Mouse (Mus musculus) CD8-positive naive resting alpha-beta T cell, adult 2 months (primary cell): ENCODE data around the gene St6galnac3.
"Not testable (repeated sequence)": the region's sequence is repeated elsewhere in the genome, so short reads cannot be mapped to it uniquely, and the experiment has no call there.

Source experiments
- DNase-seq, 2 experiments: peaks; one replicate each; pipeline ENCODE4 v3.0.0; 2022; ENCODE audit warnings: low read depth in 2 of 2, low spot score in 2 of 2

The St6galnac3 gene

GRCm38 (mm10) chr3:153724701-153725668, at the start of gene St6galnac3:
St6galnac3 (minus strand) TSS chr3:153725174.
- peak; percentile 58 to 74 for DNase-seq

- no peak for DNase-seq
Observed at GRCm38 (mm10) chr3:153774568-153774967, 49.6 kb upstream of the St6galnac3 start.

GRCm38 (mm10) chr3:153771479-153771878, 46.5 kb upstream of the St6galnac3 start:
- DNase-seq = no peak

- no peak for DNase-seq
Observed at GRCm38 (mm10) chr3:153770573-153770972, 45.6 kb upstream of the St6galnac3 start.

GRCm38 (mm10) chr3:153769220-153769619, 44.2 kb upstream of the St6galnac3 start:
- DNase-seq = no peak

- peak in 1 of 2 experiments; percentile 0 for DNase-seq
Observed at GRCm38 (mm10) chr3:153765171-153765570, 40.2 kb upstream of the St6galnac3 start.

- peak in 1 of 2 experiments; percentile 12 for DNase-seq
Observed at GRCm38 (mm10) chr3:153764760-153765159, 39.8 kb upstream of the St6galnac3 start.

GRCm38 (mm10) chr3:153761171-153761570, 36.2 kb upstream of the St6galnac3 start:
- DNase-seq = no peak

- no peak for DNase-seq
Observed at GRCm38 (mm10) chr3:153759269-153759668, 34.3 kb upstream of the St6galnac3 start.

GRCm38 (mm10) chr3:153756500-153756996, 31.6 kb upstream of the St6galnac3 start:
- DNase-seq = no peak

- DNase-seq = not testable (repeated sequence)
Observed at GRCm38 (mm10) chr3:153755785-153756326, 30.9 kb upstream of the St6galnac3 start.

- no peak for DNase-seq
Observed at GRCm38 (mm10) chr3:153751435-153751834, 26.5 kb upstream of the St6galnac3 start.

GRCm38 (mm10) chr3:153749359-153749758, 24.4 kb upstream of the St6galnac3 start:
- DNase-seq = no peak

GRCm38 (mm10) chr3:153748293-153748692, 23.3 kb upstream of the St6galnac3 start:
- DNase-seq = no peak

GRCm38 (mm10) chr3:153745099-153745498, 20.1 kb upstream of the St6galnac3 start:
- no peak for DNase-seq

GRCm38 (mm10) chr3:153744447-153744846, 19.5 kb upstream of the St6galnac3 start:
- no peak for DNase-seq

- no peak for DNase-seq
Observed at GRCm38 (mm10) chr3:153741800-153742199, 16.8 kb upstream of the St6galnac3 start.

- DNase-seq = no peak
Observed at GRCm38 (mm10) chr3:153739351-153739750, 14.4 kb upstream of the St6galnac3 start.

GRCm38 (mm10) chr3:153738421-153738820, 13.4 kb upstream of the St6galnac3 start:
- no peak for DNase-seq

GRCm38 (mm10) chr3:153736756-153737280, 11.8 kb upstream of the St6galnac3 start:
- DNase-seq = no peak

- no peak for DNase-seq
Observed at GRCm38 (mm10) chr3:153735796-153736549, 11.0 kb upstream of the St6galnac3 start.
